Mouse (Mus musculus) inflammation-experienced regulatory T-cells, adult 16 weeks (primary cell): Measurements from ENCODE around the gene Fam32a. TPM values are rescaled to one million over a fixed set of nuclear protein-coding genes. Genes with fewer than 3 reads are reported as not detected.

Source experiments
- polyA plus RNA-seq: library from polyadenylated mRNA; unstranded; fragments of 100-300 nt; shearing (Covaris generic); gene quantifications from one replicate; pipeline ENCODE4 v1.2.1, GENCODE M21; 2017

The Fam32a gene
- 138 TPM for polyA plus RNA-seq

GRCm38 (mm10) chr8:72219541-72220363 lies at the start of gene Fam32a:
Gene Fam32a, plus strand, starts transcription at chr8:72219730.

GRCm38 (mm10) chr8:72189417-72190214 lies 29.9 kb upstream of the Fam32a start, which contains the start of gene Hsh2d:
Gene Hsh2d, plus strand, starts transcription at chr8:72189638.

GRCm38 (mm10) chr8:72212751-72213150 lies 6.8 kb upstream of the Fam32a start, which contains the start of gene Cib3:
Gene Cib3, minus strand, starts transcription at chr8:72212837.

GRCm38 (mm10) chr8:72213536-72213935 lies 6.0 kb upstream of the Fam32a start, which contains the start of gene Gm11034:
Gene Gm11034, minus strand, starts transcription at chr8:72213636.

DNA sequence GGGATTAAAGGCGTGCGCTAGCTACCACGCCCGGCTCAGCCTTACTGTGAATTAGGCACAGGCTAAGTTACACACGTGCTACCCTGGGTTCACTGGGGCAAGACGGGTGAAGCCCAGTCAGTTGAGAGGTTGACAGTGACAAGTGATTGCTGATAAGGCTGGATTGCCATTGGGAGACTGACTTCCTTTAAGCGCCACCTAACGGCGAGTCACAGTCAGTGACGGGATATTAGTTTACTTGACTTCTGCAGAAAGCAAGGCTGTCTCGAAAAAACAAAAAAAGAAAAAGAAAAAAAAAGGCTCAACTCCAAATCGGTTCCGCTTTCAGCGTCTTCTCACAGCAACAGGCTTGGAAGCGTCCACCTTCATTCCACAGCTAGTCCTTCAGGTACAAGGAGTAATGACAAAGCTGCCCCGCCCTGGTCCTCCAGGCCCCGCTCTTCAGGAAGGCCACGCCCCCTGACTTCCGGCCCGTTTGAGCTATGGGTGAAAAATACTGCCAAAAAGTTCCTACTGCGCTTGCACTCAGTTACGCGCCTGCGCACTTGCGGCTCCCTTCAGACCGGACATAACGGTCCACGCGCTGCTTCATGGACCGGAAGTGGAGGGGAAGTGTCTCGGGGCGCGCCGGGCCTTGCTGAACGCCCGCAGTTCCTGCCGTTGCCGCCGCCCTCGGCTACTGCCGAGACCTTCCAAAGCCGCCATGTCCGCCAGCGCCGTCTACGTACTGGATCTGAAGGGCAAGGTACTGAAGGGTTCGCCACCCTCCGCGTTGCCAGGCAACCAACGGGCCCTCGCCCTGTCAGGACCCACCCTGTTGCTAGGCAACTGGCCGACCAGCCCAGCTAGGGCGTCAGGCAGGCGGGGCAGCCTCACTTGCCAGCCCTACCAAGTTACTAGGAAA lies 20.2 kb downstream of the Fam32a start, which contains the start of gene Ap1m1:
TSS of gene Ap1m1 (plus strand) at position 520 of the 904 bp plus-strand sequence.

Other genes starting within 250 kb of the Fam32a start
- gene Cyp4f18, start 210.1 kb upstream of the Fam32a start, polyA plus RNA-seq = 1.6 TPM
- gene Olfr372, start 178.5 kb upstream of the Fam32a start, polyA plus RNA-seq = 0.18 TPM
- gene Olfr373, start 136.6 kb upstream of the Fam32a start, polyA plus RNA-seq = 0.44 TPM
- gene Olfr374, start 112.7 kb upstream of the Fam32a start, polyA plus RNA-seq = not detected
- 307 TPM for gene Tpm4, start 84.8 kb upstream of the Fam32a start, polyA plus RNA-seq
- gene Rab8a, start 58.5 kb upstream of the Fam32a start, polyA plus RNA-seq = 214 TPM
- gene Hsh2d, start 30.1 kb upstream of the Fam32a start, polyA plus RNA-seq = 28.7 TPM
- 0.18 TPM for gene Cib3, start 6.9 kb upstream of the Fam32a start, polyA plus RNA-seq
- not detected for gene Gm11034, start 6.1 kb upstream of the Fam32a start, polyA plus RNA-seq
- gene Ap1m1, start 20.3 kb downstream of the Fam32a start, polyA plus RNA-seq = 193 TPM
- 3.1 TPM for gene Gm10282, start 85.5 kb downstream of the Fam32a start, polyA plus RNA-seq
- gene Klf2, start 99.3 kb downstream of the Fam32a start, polyA plus RNA-seq = 12.4 TPM
- gene Eps15l1, start 201.7 kb downstream of the Fam32a start, polyA plus RNA-seq = 50.0 TPM
- 0.52 TPM for gene Calr3, start 224.1 kb downstream of the Fam32a start, polyA plus RNA-seq
- gene 1700030K09Rik, start 224.2 kb downstream of the Fam32a start, polyA plus RNA-seq = 10.5 TPM